Mouse (Mus musculus) CD4-positive, CD25-positive, alpha-beta regulatory T cell, adult 4 months (primary cell): ENCODE data around the gene Stat6. TPM values are rescaled to one million over a fixed set of nuclear protein-coding genes. Genes with fewer than 3 reads are reported as not detected.

Experiments used
- ATAC-seq: one replicate; pipeline ENCODE4 v1.8.0; 2017
- polyA plus RNA-seq, 2 experiments: library from polyadenylated mRNA; unstranded; fragments of 100-300 nt; shearing (Covaris generic); gene quantifications; one replicate each; pipeline ENCODE4 v1.2.1; 2017

Gene Stat6
- polyA plus RNA-seq, 2 experiments from 2014 or later, result 173 to 320 TPM

- no peak for ATAC-seq
These were observed 31.4 kb downstream of the Stat6 start for GRCm38 (mm10) chr10:127674046-127674655.

GRCm38 (mm10) chr10:127674794-127675522, 32.2 kb downstream of the Stat6 start:
- ATAC-seq, result peak; percentile 36

- no peak for ATAC-seq
These were observed 33.1 kb downstream of the Stat6 start for GRCm38 (mm10) chr10:127675859-127676398.

GRCm38 (mm10) chr10:127676691-127677548, 34.1 kb downstream of the Stat6 start:
- ATAC-seq, result peak; percentile 88

GRCm38 (mm10) chr10:127677591-127678336, 35.0 kb downstream of the Stat6 start:
- ATAC-seq, result peak; percentile 31

GRCm38 (mm10) chr10:127679208-127679607, 36.4 kb downstream of the Stat6 start:
- ATAC-seq, result no peak

- ATAC-seq, result no peak
These were observed 37.1 kb downstream of the Stat6 start for GRCm38 (mm10) chr10:127679881-127680280.

GRCm38 (mm10) chr10:127682886-127683285, 40.1 kb downstream of the Stat6 start:
- ATAC-seq, result no peak

GRCm38 (mm10) chr10:127691053-127691452, 48.3 kb downstream of the Stat6 start:
- no peak for ATAC-seq

GRCm38 (mm10) chr10:127694636-127695035, 51.9 kb downstream of the Stat6 start:
- ATAC-seq, result peak; percentile 29

- ATAC-seq, result no peak
These were observed 53.0 kb downstream of the Stat6 start for GRCm38 (mm10) chr10:127695775-127696174.

GRCm38 (mm10) chr10:127698966-127699365, 56.2 kb downstream of the Stat6 start:
- no peak for ATAC-seq

- ATAC-seq, result no peak
These were observed 60.5 kb downstream of the Stat6 start for GRCm38 (mm10) chr10:127703299-127703698.

- no peak for ATAC-seq
These were observed 61.5 kb downstream of the Stat6 start for GRCm38 (mm10) chr10:127704293-127704692.

- ATAC-seq, result no peak
These were observed 62.0 kb downstream of the Stat6 start, which contains the start of gene Myo1a for GRCm38 (mm10) chr10:127704766-127705220. TSS of gene Myo1a (plus strand) at chr10:127705170.

- no peak for ATAC-seq
These were observed 63.0 kb downstream of the Stat6 start for GRCm38 (mm10) chr10:127705783-127706182.

GRCm38 (mm10) chr10:127707721-127708120, 64.9 kb downstream of the Stat6 start:
- ATAC-seq, result no peak

GRCm38 (mm10) chr10:127708850-127709370, 66.1 kb downstream of the Stat6 start:
- no peak for ATAC-seq

GRCm38 (mm10) chr10:127710331-127710730, 67.5 kb downstream of the Stat6 start:
- ATAC-seq, result no peak
